Mouse (Mus musculus) CD8-positive naive resting alpha-beta T cell, adult 2 months (primary cell): ENCODE results near the gene Npcd.
A peak's percentile ranks its signal among the peaks of the same experiment; 100 is the strongest.

Experiments used
- DNase-seq, 2 experiments: peaks; one replicate each; pipeline ENCODE4 v3.0.0; 2022; ENCODE audit warnings: low read depth in 2 of 2, low spot score in 2 of 2

Npcd gene

GRCm38 (mm10) chr15:79768302-79768701 lies 65.7 kb downstream of the Npcd start:
- DNase-seq, result no peak

GRCm38 (mm10) chr15:79767327-79767961 lies 66.6 kb downstream of the Npcd start:
- no peak for DNase-seq

- DNase-seq, result no peak
These were observed 67.4 kb downstream of the Npcd start for GRCm38 (mm10) chr15:79766586-79767071.

DNA sequence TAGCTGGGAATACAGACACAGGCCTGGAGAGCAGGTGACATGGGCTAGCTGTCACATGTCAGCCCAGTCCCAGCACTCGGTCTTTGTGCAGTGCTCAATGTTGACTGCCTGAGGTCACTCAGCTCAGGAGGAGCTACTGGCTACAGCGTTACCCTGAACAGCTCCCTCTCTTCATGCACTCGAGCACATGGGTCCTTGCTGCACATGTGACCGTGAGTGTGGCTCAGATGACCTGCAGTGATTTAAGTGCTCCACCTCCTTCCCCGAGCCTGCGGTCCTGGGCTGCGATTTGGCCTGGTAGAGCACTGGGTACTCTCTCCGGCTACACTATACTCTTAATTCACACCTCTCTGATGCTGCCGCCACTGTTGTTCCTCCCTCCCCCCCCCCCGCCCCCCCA lies 67.9 kb downstream of the Npcd start:
- DNase-seq, result no peak

DNA sequence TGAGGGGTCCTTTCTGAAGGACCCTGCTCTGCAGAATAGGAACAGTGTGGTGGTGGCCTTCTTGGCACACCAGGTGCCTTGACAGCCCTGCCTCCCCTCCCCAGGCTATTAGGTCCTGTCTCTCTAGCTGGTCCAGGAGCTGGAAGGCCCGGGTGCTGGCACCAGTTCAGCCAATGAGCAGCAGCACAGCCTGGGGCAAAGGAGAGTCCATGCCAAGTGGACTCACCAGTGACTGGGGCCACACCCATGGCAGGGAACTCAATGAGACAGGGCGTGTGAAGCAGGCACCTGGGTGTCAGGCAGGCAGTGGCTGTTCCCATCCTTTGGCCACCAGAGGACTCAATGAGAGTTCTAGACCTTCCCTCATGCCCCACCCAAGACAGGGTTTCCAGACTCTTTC lies 68.7 kb downstream of the Npcd start:
- no peak for DNase-seq

GRCm38 (mm10) chr15:79764539-79765267 lies 69.3 kb downstream of the Npcd start:
- no peak for DNase-seq

GRCm38 (mm10) chr15:79763601-79764246 lies 70.3 kb downstream of the Npcd start:
- DNase-seq, result no peak

GRCm38 (mm10) chr15:79763001-79763400 lies 71.0 kb downstream of the Npcd start:
- no peak for DNase-seq

DNA sequence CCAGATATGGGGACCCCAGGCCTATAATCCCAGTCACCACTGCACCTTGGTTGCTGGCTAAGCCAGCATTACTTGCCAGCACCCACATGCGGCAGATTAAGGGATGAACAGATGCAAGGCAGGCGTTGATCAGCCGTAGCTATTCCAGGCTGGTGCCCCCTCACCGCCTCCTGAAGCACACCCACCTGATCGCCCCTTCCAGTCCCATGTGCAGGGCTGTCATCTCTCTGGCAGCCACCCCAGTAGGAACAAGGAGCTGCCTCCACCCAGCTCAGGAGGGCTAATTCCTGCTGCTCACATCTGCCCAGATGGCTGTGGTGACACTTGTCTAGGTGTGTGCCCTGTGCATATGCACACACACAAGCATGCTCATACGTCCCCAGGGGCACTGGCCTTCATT lies 73.1 kb downstream of the Npcd start:
- no peak for DNase-seq

DNA sequence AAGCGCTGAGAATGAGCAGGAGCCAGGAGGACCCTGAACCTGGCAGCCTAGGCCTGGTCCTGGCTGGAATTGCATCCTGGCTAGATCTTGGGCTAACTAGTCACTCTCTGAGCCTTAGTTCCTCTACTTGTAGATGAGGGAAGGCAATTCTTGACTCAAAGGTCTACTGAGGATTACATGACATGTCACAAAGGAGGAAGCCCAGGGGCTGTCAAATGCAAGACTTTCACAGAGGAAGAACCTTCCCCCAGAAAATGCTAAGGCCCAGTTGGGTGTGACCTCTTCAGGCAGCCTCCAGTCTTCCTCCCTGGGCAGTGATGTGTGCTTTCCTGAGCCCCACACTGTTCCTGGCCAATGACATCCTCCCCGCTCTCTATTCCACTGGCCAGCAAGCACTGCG lies 76.9 kb downstream of the Npcd start:
- DNase-seq, result no peak

DNA sequence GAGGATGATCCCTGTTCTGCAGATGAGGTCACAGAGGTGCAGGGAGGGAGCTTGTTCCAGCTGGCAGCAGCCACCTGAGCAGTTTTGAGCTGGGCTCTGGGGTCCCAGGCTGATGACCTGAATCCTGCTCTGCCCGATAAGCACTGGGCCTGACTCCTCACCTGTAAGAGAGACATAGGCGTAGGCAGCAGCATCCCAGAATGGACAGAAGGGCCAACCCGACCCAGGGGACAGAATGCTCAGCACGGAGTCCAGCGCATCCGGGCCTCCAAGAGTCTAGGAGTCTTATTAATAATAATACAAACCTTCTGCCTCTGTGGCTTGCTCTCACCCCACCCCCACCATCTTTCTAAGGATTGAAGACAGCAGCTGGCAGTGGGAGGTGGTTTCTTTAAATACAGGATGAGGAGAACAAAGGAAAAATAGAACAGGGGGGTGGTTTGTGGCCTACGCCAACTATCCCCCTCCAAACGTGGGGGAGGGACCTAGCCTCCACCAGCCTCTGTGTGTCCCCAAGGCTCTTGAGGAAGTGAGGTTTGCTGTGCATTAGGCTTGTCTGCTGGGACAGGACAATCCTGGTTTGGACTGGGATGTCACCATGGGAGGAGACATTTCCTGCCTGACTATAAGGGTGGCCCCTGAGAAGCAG lies 77.9 kb downstream of the Npcd start:
- no peak for DNase-seq

- no peak for DNase-seq
These were observed 78.9 kb downstream of the Npcd start for GRCm38 (mm10) chr15:79755176-79755575.

DNA sequence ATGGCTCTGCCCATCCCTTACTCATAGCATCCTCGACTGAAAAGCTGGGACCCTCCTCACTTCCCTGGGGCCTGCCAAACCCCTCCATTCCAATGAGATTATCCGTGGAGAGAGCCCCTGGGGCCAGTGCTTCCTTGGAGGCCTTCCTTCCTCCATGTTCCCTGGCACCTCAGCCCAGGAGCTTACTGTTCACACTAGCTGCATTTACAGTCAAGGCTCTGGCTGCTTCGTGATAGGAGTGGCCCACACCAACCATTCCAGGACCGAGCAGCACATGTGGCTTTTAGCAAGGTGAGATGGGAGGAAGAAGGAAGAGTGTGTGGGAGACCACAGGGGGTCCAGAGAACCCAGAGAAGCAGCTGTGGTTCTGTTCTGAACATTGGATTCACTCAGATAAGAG lies 80.2 kb downstream of the Npcd start:
- no peak for DNase-seq

DNA sequence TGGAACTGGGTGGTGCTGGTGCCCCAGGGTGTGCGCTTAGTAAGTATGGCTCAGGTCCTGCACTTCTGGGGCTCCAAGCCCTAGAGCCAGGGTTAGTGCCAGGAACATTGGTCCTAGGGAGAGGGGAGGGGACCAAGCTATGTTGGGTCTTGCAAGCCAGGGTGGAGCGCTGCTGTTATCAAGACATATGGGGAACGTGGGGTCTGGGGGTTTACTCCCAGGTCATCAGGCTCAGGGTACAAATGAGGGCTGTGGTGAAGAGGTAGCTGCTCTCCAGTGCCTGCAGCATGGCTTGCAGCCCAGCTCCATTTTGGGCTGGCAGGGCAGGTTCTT lies 80.7 kb downstream of the Npcd start:
- no peak for DNase-seq

DNA sequence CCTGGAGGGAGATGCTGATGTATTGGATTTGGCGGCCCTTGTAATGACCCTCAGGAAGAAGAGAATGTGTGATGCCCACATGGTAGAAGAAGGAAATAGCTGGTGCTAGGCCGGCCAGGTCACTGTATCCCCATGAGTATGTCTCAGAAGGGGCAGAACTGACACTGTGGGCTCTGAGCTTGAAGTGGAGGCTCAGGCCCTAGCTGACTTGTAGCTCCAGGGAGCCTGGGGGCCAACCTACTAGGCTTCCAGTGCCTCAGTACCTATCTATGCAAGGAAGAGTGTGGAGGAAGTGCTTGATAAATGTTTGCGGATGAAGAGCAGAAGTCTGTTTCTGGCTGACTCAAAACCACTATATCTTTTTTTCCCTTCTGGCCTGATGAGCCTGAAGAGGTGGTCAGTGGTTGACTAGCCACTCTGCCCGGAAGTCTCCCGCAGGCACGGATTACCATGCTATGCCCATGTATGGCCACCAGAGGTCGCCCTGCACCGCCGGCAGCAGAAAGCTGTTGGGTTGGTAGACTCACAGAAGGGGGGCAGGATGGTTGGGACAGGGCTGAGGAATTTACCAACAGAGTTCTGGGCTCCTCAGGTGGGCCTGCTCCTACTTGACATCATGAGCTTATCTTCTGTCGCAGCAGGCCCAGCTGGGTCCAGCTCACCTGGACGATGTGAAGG lies 81.2 kb downstream of the Npcd start:
- DNase-seq, result peak; percentile 65 to 73

DNA sequence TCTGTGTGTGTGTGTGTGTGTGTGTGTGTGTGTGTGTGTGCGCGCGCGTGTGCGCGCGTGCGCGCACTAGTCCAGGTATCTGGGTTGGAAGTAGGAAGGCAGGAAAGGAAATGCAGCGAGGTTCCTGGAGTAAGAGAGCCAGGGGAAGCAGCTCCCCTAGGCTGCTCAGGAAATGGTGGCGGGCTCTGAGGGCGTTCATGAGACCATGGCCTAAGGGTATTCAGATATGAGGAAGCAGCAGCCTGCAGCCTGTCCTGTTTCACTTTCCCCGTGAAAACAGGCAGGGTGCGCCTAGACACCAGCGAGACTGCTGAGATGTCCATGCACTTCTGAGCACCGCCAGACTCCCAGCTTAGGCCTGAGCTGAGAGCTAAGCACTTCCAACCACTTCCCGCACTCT lies 82.3 kb downstream of the Npcd start:
- DNase-seq, result no peak

DNA sequence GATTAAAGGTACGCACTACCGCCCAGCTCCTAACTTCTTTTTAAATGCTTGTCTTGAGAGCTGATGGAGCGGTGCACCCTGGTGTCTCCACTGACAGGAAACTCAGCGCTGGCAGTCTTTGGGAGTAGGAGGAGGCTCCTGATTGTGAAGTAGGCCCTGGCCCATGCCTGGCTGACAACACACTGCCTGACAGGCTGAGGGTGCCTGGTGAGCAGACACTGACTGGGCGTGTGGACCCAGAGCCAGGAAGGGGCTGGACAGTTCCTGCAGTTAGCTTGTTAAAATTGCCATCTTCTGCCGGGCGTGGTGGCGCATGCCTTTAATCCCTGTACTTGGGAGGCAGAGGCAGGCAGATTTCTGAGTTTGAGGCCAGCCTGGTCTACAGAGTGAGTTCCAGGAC lies 83.8 kb downstream of the Npcd start:
- DNase-seq, result no peak

- DNase-seq, result no peak
These were observed 84.9 kb downstream of the Npcd start for GRCm38 (mm10) chr15:79749162-79749561.

DNA sequence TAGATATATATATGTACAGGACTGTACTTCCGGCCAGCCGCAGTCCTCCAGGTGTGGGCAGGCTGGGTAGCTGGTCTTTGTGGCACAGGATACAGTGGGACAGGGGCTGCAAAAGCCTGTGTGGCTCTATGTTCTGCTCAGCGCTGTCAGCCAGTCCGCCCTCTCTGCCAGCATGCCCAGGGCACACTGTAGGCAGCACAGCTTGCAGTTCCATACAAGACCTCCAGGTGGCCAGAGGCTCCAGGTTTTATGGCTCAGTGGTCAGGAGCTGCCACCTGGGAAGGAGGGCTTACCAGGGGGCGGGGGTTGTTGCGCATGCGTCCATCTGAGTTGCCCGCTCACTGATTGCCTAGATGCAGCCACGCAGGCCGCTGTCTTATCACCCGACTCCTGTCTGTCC lies 86.0 kb downstream of the Npcd start:
- no peak for DNase-seq

DNA sequence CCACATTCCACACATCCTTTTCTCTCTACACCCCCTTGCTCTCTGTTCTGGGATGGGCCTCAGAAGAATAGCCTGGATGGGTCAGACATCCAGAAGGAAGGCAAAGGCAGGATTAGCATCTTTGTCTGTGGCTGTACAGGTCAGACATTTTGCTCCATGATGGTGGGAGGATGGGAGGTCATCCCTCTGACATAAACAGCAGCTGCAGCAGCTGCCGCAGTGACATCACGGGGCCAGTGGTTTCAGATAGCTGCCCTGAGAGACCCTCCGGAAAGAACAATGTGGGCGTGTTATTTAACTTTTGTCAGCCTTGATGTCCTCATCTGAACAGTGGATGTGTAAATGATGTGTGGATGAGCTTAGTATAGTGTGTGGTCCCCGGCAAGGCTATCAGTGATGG lies 88.2 kb downstream of the Npcd start:
- DNase-seq, result no peak

DNA sequence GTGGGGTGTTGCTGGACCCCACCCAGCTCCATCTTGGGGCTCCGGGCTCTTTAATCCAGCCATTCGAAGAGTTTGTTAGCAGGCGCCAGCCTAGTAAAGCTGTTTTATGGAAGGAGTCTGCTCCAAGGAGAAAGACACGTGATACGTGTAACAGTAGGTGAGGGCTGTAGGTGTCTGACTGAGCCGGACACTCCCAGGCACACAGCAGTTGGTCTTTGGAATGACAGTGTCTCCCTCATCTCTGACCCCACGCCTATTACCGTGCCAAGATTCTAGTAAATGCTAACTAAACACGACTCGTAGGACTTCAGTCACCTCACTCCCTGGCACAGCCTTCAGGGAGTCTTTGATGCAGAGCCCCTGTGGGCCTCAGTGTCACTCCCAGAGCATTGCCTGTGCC lies 88.7 kb downstream of the Npcd start:
- no peak for DNase-seq
